Mouse (Mus musculus) testis, postnatal 10 days (tissue): ENCODE results near the gene Wdfy2.

Experiments
- DNase-seq: peaks from one replicate; pipeline ENCODE4 v3.0.0; 2021; ENCODE audit warnings: low spot score

The Wdfy2 gene

DNA sequence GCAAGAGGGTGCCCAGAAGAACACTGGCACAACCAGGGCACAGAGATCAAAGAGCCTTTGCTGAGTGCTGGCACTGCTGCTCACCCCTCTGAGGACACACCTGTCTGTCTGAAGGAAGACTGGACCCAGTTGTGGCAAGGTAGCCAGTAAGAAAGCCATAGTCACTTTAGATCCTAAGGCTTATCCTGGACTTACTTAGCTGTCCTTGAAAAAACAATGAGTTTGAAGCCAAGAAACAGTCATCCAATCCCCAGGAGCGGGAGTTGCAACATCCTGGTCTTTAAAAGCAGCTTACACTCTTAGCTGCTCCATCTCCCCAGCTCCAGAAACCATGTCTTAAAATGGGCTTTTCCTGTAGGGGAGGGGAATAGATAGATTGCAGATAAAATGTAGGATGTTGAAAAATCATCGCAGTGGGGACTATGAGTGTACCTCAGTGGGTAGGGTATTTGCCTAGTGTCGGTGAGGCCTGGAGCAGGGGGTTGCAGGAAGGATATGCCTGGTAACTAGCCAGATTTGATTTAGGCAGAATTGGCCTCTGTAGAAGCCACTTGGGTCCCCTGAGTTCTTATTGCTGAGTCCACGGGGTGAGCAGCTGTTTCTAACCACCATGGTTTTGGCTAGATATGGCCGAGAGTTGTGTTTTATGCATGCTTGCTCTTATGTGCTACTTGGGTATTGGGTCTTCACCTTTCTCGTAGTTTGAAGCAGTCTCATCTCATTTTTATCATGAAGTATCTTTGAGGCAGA lies 99.3 kb downstream of the Wdfy2 start:
- no peak for DNase-seq

DNA sequence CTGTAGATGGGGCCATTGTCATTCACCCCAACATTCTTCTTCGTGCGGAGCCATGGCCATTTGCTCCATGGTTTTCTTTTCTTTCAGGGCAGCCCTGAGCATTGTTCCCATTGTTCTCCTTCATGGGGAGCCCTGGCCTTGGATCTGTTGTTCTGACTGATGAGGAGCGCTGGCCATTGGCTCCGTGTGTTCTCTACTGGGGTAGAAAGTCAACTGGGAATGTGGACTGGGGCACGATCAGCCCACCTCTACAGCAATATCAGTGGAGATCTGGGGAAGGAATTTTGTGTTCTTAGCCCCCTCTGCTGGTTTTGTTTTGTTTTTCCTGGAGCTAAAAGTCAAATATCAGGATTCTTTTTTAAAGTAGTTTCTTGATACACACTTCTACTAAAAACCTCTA lies 100.2 kb downstream of the Wdfy2 start:
- no peak for DNase-seq

- DNase-seq, result no peak
Measured at GRCm38 (mm10) chr14:62939435-62939834, 102.0 kb downstream of the Wdfy2 start.

- peak; percentile 61 for DNase-seq
Measured at GRCm38 (mm10) chr14:62940383-62941074, 103.1 kb downstream of the Wdfy2 start.

GRCm38 (mm10) chr14:62946794-62947193 lies 109.3 kb downstream of the Wdfy2 start:
- no peak for DNase-seq

DNA sequence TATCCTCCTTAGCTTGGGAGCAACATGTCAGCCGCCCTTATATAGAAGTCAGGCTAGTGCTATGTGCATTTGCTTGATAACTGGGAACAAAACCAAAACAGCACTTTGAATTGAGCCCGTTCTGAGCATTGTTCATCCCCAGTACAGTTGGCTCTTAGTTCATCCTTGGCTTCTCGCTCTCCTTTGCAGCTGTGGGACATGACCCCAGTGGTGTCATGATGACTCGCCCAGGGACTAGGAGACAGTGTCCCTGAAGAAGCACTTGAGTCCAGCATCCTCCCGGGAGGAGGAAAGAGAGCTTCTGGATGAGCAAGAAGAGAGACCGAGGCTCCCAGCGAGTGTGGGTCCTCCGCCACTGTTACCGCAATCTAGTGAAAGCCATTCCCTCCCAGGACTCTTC lies 118.6 kb downstream of the Wdfy2 start:
- no peak for DNase-seq

DNA sequence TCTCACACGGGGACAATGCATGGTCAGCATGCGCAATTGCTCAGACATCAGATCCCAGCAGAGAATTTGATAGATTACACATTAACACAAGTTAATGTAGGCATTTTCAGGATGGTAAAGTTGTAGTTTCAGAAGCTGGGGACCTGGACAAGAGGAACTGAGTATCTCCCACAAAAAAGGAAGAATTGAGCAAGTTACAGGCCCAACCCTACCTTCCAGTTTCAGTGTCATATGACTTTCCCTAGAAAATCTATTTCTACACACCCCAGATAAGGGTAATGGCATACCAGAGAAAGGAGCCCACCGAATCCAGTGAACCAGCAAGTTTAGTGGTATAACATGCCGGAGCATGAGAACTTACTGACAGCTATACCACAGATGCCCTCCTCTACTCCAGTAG lies 126.2 kb downstream of the Wdfy2 start:
- DNase-seq, result no peak

DNA sequence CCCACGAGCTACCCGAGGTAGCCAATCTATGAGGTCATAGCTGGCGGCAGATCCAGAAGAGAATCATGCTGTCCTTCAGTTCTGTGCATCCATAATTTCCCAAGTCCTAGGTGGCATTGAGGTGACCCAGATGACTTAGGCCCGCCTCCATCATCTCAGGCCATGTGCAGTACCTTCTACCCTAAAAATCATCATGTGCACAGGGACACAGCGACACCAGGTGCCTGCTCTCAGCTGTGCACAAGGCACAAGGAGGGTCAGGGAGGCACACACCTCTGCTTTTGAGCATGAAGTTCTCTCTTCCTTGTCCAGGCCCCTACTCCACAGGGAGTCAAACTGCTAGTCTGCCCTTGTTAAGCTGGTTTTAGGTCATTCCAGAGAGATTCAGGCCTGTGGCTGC lies 127.9 kb downstream of the Wdfy2 start:
- DNase-seq, result no peak

- DNase-seq, result no peak
Measured at GRCm38 (mm10) chr14:62965811-62966520, 128.5 kb downstream of the Wdfy2 start.

DNA sequence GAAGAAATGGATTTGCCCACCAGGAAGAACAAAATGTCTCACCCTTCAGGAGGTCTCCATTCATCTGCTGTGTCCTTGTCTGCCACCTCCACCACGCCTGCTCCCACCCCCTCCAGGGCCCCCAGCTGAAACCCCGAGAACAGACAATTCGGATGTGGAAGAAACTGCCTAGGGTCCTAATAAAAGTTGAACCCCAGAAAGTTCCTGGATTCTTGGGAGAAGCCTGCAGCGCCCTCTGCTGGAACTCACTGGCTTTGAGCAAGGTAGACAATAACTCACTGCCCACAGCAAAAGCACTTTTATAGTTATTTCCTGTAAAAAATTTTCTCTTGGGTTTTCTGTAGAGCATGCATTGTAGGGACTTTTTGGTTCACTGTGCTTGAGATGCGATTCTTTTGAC lies 137.6 kb downstream of the Wdfy2 start:
- DNase-seq, result peak; percentile 86

DNA sequence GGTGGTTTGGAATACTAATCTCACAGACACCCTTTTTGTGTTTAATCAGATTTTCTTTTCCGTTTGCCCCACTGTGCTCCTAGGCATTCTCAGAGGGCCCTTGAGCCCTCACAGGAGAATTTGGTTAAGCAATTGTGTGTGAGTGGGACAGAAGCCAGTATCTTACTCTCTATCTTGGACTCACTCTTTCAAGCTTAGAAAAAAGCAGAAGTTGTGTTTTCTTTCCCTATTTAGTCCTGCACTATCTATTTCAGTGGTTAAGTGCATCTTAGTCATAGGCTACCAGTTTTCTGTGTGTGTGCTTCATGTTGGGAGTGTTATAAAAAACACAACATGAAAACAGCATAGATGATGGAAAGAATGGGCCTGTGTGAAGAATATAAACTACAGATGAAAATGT lies 142.3 kb downstream of the Wdfy2 start:
- DNase-seq, result no peak

- no peak for DNase-seq
Measured at GRCm38 (mm10) chr14:62984410-62984809, 146.9 kb downstream of the Wdfy2 start, which contains the start of gene Defb48. Gene Defb48 (minus strand): TSS chr14:62984510.

DNA sequence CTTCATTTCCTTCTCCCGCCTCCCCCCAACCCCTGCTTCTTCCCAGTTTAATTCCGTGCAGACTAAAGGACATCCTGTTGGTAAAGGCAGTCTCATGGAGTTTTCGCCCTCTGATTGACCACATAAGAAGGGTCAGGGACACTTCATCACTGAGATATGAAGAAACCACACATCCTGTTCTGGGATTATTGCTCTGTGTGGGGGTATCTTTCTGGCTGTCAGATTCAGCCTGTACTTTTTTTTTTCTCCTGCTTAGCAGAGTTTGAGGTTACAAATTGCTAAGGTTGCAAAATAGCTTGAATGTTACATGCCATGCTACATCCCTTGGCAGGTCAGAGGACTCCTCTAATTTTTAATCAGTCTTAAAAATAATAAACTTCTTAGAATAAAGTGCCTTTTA lies 153.8 kb downstream of the Wdfy2 start:
- DNase-seq, result no peak

DNA sequence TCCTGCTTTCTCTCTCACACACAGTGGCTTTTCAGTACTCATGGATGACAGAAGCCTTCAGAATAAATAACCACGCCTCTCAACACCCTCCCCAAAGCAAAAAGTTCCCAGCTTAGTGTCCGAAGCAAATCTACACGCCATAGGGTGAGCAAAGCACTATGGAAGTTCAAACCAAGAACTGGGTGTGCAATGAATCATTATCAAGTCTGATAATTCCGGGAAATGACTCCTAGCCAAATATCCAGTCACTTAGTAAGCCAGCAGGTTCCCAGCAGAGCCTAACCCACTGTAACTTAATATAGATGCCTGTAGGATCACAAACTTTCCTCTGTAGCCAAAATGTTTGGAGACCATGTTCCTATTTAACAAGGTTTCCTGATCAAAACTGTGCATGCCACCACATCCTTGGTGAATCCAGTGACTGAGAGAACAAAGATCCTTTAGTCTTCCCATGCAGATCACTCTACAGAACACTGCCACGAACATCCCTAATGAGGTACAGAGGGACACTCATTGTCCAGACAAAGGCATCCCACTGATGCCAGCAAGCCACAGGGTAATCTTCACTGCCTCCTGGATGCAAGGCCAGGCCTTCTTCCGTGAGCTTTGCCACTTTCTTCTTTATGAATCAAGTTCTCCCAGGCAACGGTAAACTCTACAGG lies 154.5 kb downstream of the Wdfy2 start:
- no peak for DNase-seq

- DNase-seq, result no peak
Measured at GRCm38 (mm10) chr14:62997777-62998176, 160.3 kb downstream of the Wdfy2 start, which contains the start of gene Defb47. Gene Defb47 (plus strand): TSS chr14:62998077.

- DNase-seq, result no peak
Measured at GRCm38 (mm10) chr14:62998977-62999376, 161.5 kb downstream of the Wdfy2 start.

DNA sequence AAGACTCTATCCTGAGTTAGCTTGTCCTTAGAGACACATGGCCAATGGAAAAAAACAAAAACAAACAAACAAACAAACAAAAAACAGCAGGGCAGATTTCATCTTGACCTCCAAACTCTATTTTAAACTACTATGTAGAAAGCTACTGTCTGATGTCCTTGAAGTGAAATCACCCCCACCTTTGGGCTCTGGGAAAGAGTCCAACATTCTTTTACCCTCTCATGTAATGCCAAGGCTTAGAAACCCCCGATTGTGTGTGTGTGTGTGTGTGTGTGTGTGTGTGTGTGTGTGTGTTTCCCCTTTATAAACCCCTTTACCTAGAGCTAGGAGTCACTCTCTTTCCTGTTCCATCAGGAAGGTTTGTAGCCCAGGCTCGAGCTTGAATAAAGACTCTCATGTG lies 165.1 kb downstream of the Wdfy2 start:
- no peak for DNase-seq
